Mouse (Mus musculus): Measurements from ENCODE around the gene Zfx.

DNA sequence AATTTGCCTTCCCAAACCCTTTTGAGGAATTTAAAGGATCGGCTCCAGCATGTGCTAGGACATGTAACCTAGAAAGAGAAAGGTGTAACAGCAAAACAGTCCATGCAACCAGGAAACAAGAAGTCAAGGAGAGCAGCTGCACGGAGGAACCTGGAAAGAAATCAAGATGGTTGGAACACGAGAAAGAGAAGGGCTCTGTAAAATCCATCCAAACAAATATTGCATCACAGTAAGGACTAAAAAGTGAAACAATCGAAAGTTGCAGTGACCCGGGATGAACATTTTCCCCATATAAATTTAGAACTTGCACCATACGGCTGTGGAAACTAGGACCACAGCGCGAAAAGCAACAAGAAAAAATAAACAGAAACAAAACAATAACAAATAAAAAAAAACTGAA is 62.8 kb downstream of the Zfx start:
- TF ChIP-seq POLR2A (IDR thresholded peaks at IDR 0.05; ENCODE audit: extremely low read depth, insufficient read depth, low read length) = no peak
- TF ChIP-seq CTCF (IDR thresholded peaks at IDR 0.05; ENCODE audit: extremely low read depth, insufficient read depth, low read length) = no peak
